Mouse (Mus musculus) CH12.LX (cell line): Measurements from ENCODE around the gene Npm1. TPM values are rescaled to one million over a fixed set of nuclear protein-coding genes. Genes with fewer than 3 reads are reported as not detected.

Experiments
- DNase-seq: peaks from one replicate; pipeline ENCODE4 v3.0.0-alpha.2; 2013; ENCODE audit errors: extremely low read depth
- H3K27ac ChIP-seq: 2 replicates; pipeline ENCODE4 v1.5.1; 2012; ENCODE audit warnings: low read depth, mild to moderate bottlenecking, control low read depth, moderate library complexity; ENCODE audit not compliant: insufficient read depth
- H3K27me3 ChIP-seq: replicated peaks from 2 replicates; pipeline ENCODE3; 2012; ENCODE audit warnings: inconsistent platforms
- H3K36me3 ChIP-seq, 2 experiments: replicated peaks in 1 of 2; 2 replicates each; pipeline versions ENCODE3 to v1.6.1; 2012; ENCODE audit warnings: inconsistent platforms in 1 of 2, low read length in 1 of 2, mild to moderate bottlenecking in 1 of 2, mixed read lengths in 1 of 2, moderate library complexity in 1 of 2; ENCODE audit not compliant: control insufficient read depth in 1 of 2, insufficient read depth in 1 of 2
- H3K4me1 ChIP-seq, 2 experiments: 2 replicates each; pipeline ENCODE4 v1.6.1; 2012; ENCODE audit warnings: inconsistent platforms in 1 of 2, moderate library complexity in 1 of 2; ENCODE audit not compliant: insufficient read depth in 2 of 2, control insufficient read depth in 1 of 2
- H3K4me2 ChIP-seq: 2 replicates; pipeline ENCODE4 v1.6.1; 2012; ENCODE audit warnings: low read depth, mild to moderate bottlenecking, control low read depth; ENCODE audit not compliant: poor library complexity, insufficient read depth, severe bottlenecking
- H3K4me3 ChIP-seq, 3 experiments: fragments of 150-350 bp in 1 of 3; sonication (generic) in 1 of 3; replicated peaks in 1 of 3; 2 replicates each; pipeline versions ENCODE3 to v1.5.1; 2011 to 2012; ENCODE audit warnings: low read depth in 2 of 3, low read length in 2 of 3, mild to moderate bottlenecking in 2 of 3, moderate library complexity in 2 of 3, control low read depth in 1 of 3, improper control_type of control experiment in 1 of 3, inconsistent platforms in 1 of 3, mixed read lengths in 1 of 3; ENCODE audit not compliant: poor library complexity in 1 of 3
- H3K79me2 ChIP-seq: replicated peaks from 2 replicates; pipeline ENCODE4 v1.6.1; 2012; ENCODE audit warnings: mild to moderate bottlenecking, moderate library complexity; ENCODE audit not compliant: control insufficient read depth, poor library complexity, insufficient read depth, severe bottlenecking; ENCODE audit errors: extremely low read depth
- H3K9ac ChIP-seq: 2 replicates; pipeline ENCODE4 v1.6.1; 2012; ENCODE audit warnings: low read depth, mild to moderate bottlenecking, control low read depth, moderate library complexity; ENCODE audit not compliant: insufficient read depth
- H3K9me3 ChIP-seq: replicated peaks from 2 replicates; pipeline ENCODE3; 2012; ENCODE audit warnings: low read length, inconsistent platforms, mixed read lengths
- CHD2 ChIP-seq: IDR thresholded peaks from 2 replicates; pipeline ENCODE4 v1.6.1; 2011; ENCODE audit warnings: low read length, improper control_type of control experiment
- CTCF ChIP-seq, 2 experiments: IDR thresholded peaks in 1 of 2; conservative IDR thresholded peaks in 1 of 2; 2 replicates each; pipeline ENCODE4 v1.5.1; 2011 to 2012; ENCODE audit warnings: low read depth in 2 of 2, low read length in 2 of 2, improper control_type of control experiment in 1 of 2, inconsistent platforms in 1 of 2, mild to moderate bottlenecking in 1 of 2, moderate library complexity in 1 of 2
- ELF1 ChIP-seq: IDR thresholded peaks from 2 replicates; pipeline ENCODE4 v1.6.1; 2014; ENCODE audit warnings: low read depth, mild to moderate bottlenecking, inconsistent platforms, low read length, improper control_type of control experiment
- EP300 ChIP-seq: IDR thresholded peaks from 2 replicates; pipeline ENCODE4 v1.6.1; 2011; ENCODE audit warnings: low read length, improper control_type of control experiment
- ETS1 ChIP-seq: conservative IDR thresholded peaks from 2 replicates; pipeline ENCODE4 v1.6.1; 2012; ENCODE audit warnings: low read depth, mild to moderate bottlenecking, inconsistent platforms, low read length, improper control_type of control experiment, moderate library complexity
- GABPA ChIP-seq: IDR thresholded peaks from 2 replicates; pipeline ENCODE4 v1.6.1; 2012; ENCODE audit warnings: low read depth, low read length, improper control_type of control experiment, inconsistent platforms; ENCODE audit not compliant: insufficient replicate concordance
- HCFC1 ChIP-seq: IDR thresholded peaks from 2 replicates; pipeline ENCODE4 v1.6.1; 2012; ENCODE audit warnings: low read depth, mild to moderate bottlenecking, inconsistent platforms, low read length, improper control_type of control experiment
- IRF4 ChIP-seq: IDR thresholded peaks from 2 replicates; pipeline ENCODE4 v1.6.1; 2014; ENCODE audit warnings: low read depth, mild to moderate bottlenecking, inconsistent platforms, low read length, improper control_type of control experiment
- JUND ChIP-seq: conservative IDR thresholded peaks from 2 replicates; pipeline ENCODE4 v1.6.1; 2011; ENCODE audit warnings: low read depth, low read length, improper control_type of control experiment
- KAT2A ChIP-seq: IDR thresholded peaks from 2 replicates; pipeline ENCODE4 v1.6.1; 2012; ENCODE audit warnings: low read length, improper control_type of control experiment, inconsistent platforms; ENCODE audit not compliant: insufficient replicate concordance
- MAFK ChIP-seq: IDR thresholded peaks from 2 replicates; pipeline ENCODE4 v1.6.1; 2011; ENCODE audit warnings: low read length, improper control_type of control experiment; ENCODE audit not compliant: insufficient replicate concordance
- MXI1 ChIP-seq: IDR thresholded peaks from 2 replicates; pipeline ENCODE4 v1.6.1; 2011; ENCODE audit warnings: mild to moderate bottlenecking, low read depth, low read length, improper control_type of control experiment
- NELFE ChIP-seq: IDR thresholded peaks from 2 replicates; pipeline ENCODE4 v1.6.1; 2011; ENCODE audit warnings: low read depth, low read length, improper control_type of control experiment
- POLR2A ChIP-seq: IDR thresholded peaks from 2 replicates; pipeline ENCODE4 v1.6.1; 2011; ENCODE audit warnings: low read depth, mild to moderate bottlenecking, improper control_type of control experiment, low read length
- POLR2AphosphoS2 ChIP-seq: IDR thresholded peaks from 2 replicates; pipeline ENCODE4 v1.6.1; 2011; ENCODE audit warnings: low read depth, low read length, improper control_type of control experiment
- RCOR1 ChIP-seq: conservative IDR thresholded peaks from 2 replicates; pipeline ENCODE4 v1.6.1; 2012; ENCODE audit warnings: low read depth, mild to moderate bottlenecking, inconsistent platforms, low read length, improper control_type of control experiment
- SIN3A ChIP-seq: IDR thresholded peaks from 2 replicates; pipeline ENCODE4 v1.6.1; 2012; ENCODE audit warnings: low read length, improper control_type of control experiment, inconsistent platforms
- TCF12 ChIP-seq: IDR thresholded peaks from 2 replicates; pipeline ENCODE4 v1.6.1; 2014; ENCODE audit warnings: low read depth, mild to moderate bottlenecking, inconsistent platforms, low read length, improper control_type of control experiment
- UBTF ChIP-seq: IDR thresholded peaks from 2 replicates; pipeline ENCODE4 v1.6.1; 2012; ENCODE audit warnings: low read depth, mild to moderate bottlenecking, inconsistent platforms, low read length, improper control_type of control experiment, moderate library complexity
- USF1 ChIP-seq: IDR thresholded peaks from 2 replicates; pipeline ENCODE4 v1.6.1; 2014; ENCODE audit warnings: low read depth, mild to moderate bottlenecking, inconsistent platforms, low read length, improper control_type of control experiment
- USF2 ChIP-seq: conservative IDR thresholded peaks from 2 replicates; pipeline ENCODE4 v1.6.1; 2011; ENCODE audit warnings: low read depth, low read length, improper control_type of control experiment
- ZC3H11A ChIP-seq: IDR thresholded peaks from 2 replicates; pipeline ENCODE4 v1.6.1; 2012; ENCODE audit warnings: low read depth, mild to moderate bottlenecking, inconsistent platforms, low read length, improper control_type of control experiment
- ZNF384 ChIP-seq: IDR thresholded peaks from 2 replicates; pipeline ENCODE4 v1.6.1; 2012; ENCODE audit warnings: low read depth, low read length, improper control_type of control experiment, inconsistent platforms
- dilution Hi-C: fragments of 300-500 bp; cut with MboI; formaldehyde crosslinking; loops from 2 replicates; pipeline ENCODE4 v1.14.3; 2020; ENCODE audit warnings: low sequenced_read_pairs; ENCODE audit not compliant: extremely low pct_unique_long_range_greater_than_20kb, extremely low pct_ligation_motif_present
- in situ Hi-C: fragments of 300-500 bp; cut with MboI; formaldehyde crosslinking; loops from 3 replicates; pipeline ENCODE4 v1.14.3; 2019; ENCODE audit warnings: low sequenced_read_pairs, low pct_ligation_motif_present, low pct_unique_long_range_greater_than_20kb, mixed read lengths
- polyA plus RNA-seq: library from polyadenylated mRNA; unstranded; fragments of >175 nt; gene quantifications from 2 replicates; pipeline ENCODE4 v1.2.1, GENCODE M21; 2012; ENCODE audit warnings: low read depth; ENCODE audit not compliant: insufficient read length
- total RNA-seq, 2 experiments: library from RNA; depleted of rRNA; stranded (reverse); fragments of 300-350 nt in 1 of 2; fragments of >200 nt in 1 of 2; gene quantifications; 2 replicates each; pipeline ENCODE4 v1.2.3; 2012 to 2014

The Npm1 gene
- total and polyA plus RNA-seq, 3 experiments = 3,603 to 8,076 (median 6,953) TPM

DNA sequence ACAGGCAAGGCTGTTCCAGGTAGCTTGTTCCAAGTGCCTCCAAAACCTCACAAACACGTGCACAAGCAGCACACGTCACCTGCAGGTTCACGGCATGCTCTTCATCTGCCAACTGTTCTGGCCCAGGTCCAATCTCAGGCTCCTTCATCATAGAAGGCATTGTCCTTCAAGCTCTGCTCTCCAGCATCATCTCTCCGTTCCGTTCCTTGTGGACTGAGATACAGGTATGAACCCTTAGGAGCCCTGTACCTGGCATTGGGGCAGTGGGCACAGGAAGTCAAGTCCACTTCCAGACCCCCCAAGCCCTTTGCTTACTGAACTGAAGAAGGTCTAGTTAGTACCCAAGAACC lies 22.9 kb downstream of the Npm1 start:
- no peak overlapping the region for H3K4me3 ChIP-seq
- no peaks in the 10 kb centered on the region for H3K79me2 ChIP-seq
- H3K27me3 ChIP-seq = no peaks in the 10 kb centered on the region
- peaks cover 0 to 27% of the 10 kb centered on the region in 2 experiments for H3K36me3 ChIP-seq
- H3K4me1 ChIP-seq = no peaks in the 10 kb centered on the region
- no peak overlapping the region for H3K27ac ChIP-seq
- dilution Hi-C loops (no loop called here), in situ Hi-C loops (loop anchor here (25.0 kb wide), 1 partner anchor 528 kb away; no protein-coding TSS in a partner anchor)
- no peaks in the 10 kb centered on the region for H3K9me3 ChIP-seq
- no peak overlapping the region for H3K9ac ChIP-seq
- DNase-seq = no peak
- H3K4me2 ChIP-seq = no peak overlapping the region
- TF ChIP-seq JUND = no peak
- no peak for TF ChIP-seq MAFK
- no peak for TF ChIP-seq TCF12
- no peak for TF ChIP-seq SIN3A
- no peak for TF ChIP-seq CHD2
- no peak for TF ChIP-seq CTCF (conservative IDR thresholded peaks at IDR 0.05 in 1 of 2, IDR thresholded peaks at IDR 0.05 in 1 of 2; ENCODE audit: low read depth in 2 of 2, low read length in 2 of 2)
- TF ChIP-seq POLR2AphosphoS2 = no peak
- no peak for TF ChIP-seq ETS1
- TF ChIP-seq ELF1 = no peak
- no peak for TF ChIP-seq GABPA

GRCm38 (mm10) chr11:33139458-33140110 lies 23.4 kb downstream of the Npm1 start:
- no peaks in the 10 kb centered on the region for H3K79me2 ChIP-seq
- no peak overlapping the region for H3K4me3 ChIP-seq
- DNase-seq = no peak
- H3K9me3 ChIP-seq = no peaks in the 10 kb centered on the region
- in situ Hi-C loops = loop anchor here (25.0 kb wide), 1 partner anchor 527 kb away; no protein-coding TSS in a partner anchor
- H3K9ac ChIP-seq = no peak overlapping the region
- peaks cover 0 to 26% of the 10 kb centered on the region in 2 experiments for H3K36me3 ChIP-seq
- TF ChIP-seq POLR2A (no peak), HCFC1 (no peak), CHD2 (no peak), JUND (no peak), ZC3H11A (no peak), MXI1 (no peak), EP300 (no peak), ETS1 (no peak), SIN3A (no peak), NELFE (no peak), USF2 (no peak), USF1 (no peak), ZNF384 (no peak), KAT2A (no peak), TCF12 (no peak), IRF4 (no peak), UBTF (no peak), RCOR1 (no peak)
- dilution Hi-C loops = no loop called here
- no peaks in the 10 kb centered on the region for H3K4me1 ChIP-seq
- no peak overlapping the region for H3K27ac ChIP-seq
- H3K27me3 ChIP-seq = no peaks in the 10 kb centered on the region
- H3K4me2 ChIP-seq = no peak overlapping the region
